Mouse (Mus musculus) midbrain, embryonic 11.5 days (tissue): ENCODE data around the gene Fgf4. TPM values are rescaled to one million over a fixed set of nuclear protein-coding genes. Genes with fewer than 3 reads are reported as not detected.

Experiments
- ATAC-seq: fragments of 200-750 bp; cut with Nextera tagmentation; 2 replicates; pipeline ENCODE4 v1.8.0; 2017; ENCODE audit warnings: moderate TSS enrichment, moderate library complexity; ENCODE audit not compliant: low FRiP score
- DNase-seq: peaks from one replicate; pipeline ENCODE4 v3.0.0; 2015; ENCODE audit warnings: low spot score; ENCODE audit errors: missing footprints
- H3K27ac ChIP-seq: fragments of 300-500 bp; sonication (generic); 2 replicates; pipeline ENCODE4 v1.5.1; 2014; ENCODE audit warnings: low read depth, low read length
- H3K27me3 ChIP-seq: fragments of 300-500 bp; sonication (generic); 2 replicates; pipeline ENCODE4 v1.6.1; 2014; ENCODE audit warnings: mild to moderate bottlenecking, low read length, moderate library complexity, mixed read lengths; ENCODE audit not compliant: control insufficient read depth, insufficient read depth
- H3K36me3 ChIP-seq: fragments of 300-500 bp; sonication (generic); 2 replicates; pipeline ENCODE4 v1.6.1; 2014; ENCODE audit warnings: mild to moderate bottlenecking, low read length, moderate library complexity, mixed read lengths; ENCODE audit not compliant: control insufficient read depth, insufficient read depth
- H3K4me1 ChIP-seq: fragments of 300-500 bp; sonication (generic); 2 replicates; pipeline ENCODE4 v1.6.1; 2014; ENCODE audit warnings: low read length; ENCODE audit not compliant: control insufficient read depth, insufficient read depth
- H3K4me2 ChIP-seq: fragments of 300-500 bp; sonication (generic); 2 replicates; pipeline ENCODE4 v1.6.1; 2014; ENCODE audit warnings: mild to moderate bottlenecking, moderate library complexity
- H3K4me3 ChIP-seq: fragments of 300-500 bp; sonication (generic); 2 replicates; pipeline ENCODE4 v1.5.1; 2014; ENCODE audit warnings: low read depth, low read length
- H3K9ac ChIP-seq: fragments of 300-500 bp; sonication (generic); 2 replicates; pipeline ENCODE4 v1.6.1; 2014; ENCODE audit warnings: low read length
- H3K9me3 ChIP-seq: fragments of 300-500 bp; sonication (generic); 2 replicates; pipeline ENCODE4 v1.6.1; 2016; ENCODE audit warnings: low read length; ENCODE audit not compliant: control insufficient read depth
- WGBS: fragments of 180-500 bp; shearing (Covaris S2); extraction: QIAGEN DNeasy Blood & Tissue Kit; methylation state at CpG from one replicate; pipeline ENCODE4 v1.1.7; 2014; 5-methylcytosine and 5-hydroxymethylcytosine counted together
- polyA plus RNA-seq: library from polyadenylated mRNA; unstranded; fragments of >200 nt; fragmentation: Nextera tagmentation; extraction: Ambion mirVana; gene quantifications from 2 replicates; pipeline ENCODE4 v1.2.1, GENCODE M21; 2014

Gene Fgf4
- polyA plus RNA-seq, 1 experiment from 2014 or later, result not detected

DNA sequence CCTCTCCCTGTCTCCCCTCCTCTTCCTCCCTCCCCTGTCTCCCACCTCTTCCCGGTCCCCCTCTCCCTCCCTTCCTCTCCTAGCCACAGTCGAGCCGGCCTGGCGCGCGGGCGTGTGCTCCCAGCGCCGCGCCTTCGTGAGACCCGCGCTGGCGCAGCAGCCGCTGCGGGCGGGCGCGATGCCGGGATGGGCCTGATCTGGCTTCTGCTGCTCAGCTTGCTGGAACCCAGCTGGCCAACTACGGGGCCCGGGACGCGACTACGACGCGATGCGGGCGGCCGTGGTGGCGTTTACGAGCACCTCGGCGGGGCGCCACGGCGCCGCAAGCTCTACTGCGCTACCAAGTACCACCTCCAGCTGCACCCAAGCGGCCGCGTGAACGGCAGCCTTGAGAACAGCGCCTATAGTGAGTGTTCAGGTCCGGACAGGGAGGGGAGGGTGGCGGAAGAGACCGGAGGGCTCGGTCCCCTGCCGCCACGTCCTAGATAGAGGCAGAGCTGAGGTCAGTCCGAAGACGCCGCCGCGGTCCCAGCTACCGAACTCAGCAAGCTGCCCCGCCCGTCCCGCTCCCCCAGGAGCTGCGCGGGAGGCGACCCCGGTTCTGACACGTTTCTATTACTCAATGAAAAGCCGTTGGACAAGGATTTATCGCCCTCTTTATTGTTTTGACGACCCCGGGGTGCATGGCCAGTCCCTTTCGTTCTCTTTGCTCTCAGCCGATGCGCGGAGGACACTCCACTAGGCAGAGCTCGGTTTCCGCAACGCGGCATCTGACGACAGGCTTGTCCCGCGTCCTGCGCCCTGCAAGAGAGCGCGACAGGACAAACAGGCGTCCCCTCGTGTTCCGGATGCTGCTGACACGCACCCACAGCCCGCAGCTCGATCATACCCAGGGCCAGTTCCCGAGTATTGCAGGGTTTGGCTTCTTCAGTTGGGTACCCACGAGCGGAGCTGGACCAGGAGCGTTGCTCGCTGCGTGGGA, 8.4 kb upstream of the Fgf4 start:
- DNase-seq (peak; percentile 95), ATAC-seq (peak; percentile 44; the same call in 1 of the 2 replicates)
- WGBS, result under 1% methylated on average over 94 of the region's 94 CpGs
- H3K27me3 ChIP-seq, result peaks cover 58% of the 10 kb centered on the region
- H3K4me2 ChIP-seq, result peak overlapping the region; percentile 53
- no peaks in the 10 kb centered on the region for H3K36me3 ChIP-seq
- peak overlapping the region; percentile 32 for H3K4me3 ChIP-seq
- H3K27ac ChIP-seq, result no peak overlapping the region
- H3K9me3 ChIP-seq, result no peaks in the 10 kb centered on the region
- peak overlapping the region; percentile 31 for H3K9ac ChIP-seq
- H3K4me1 ChIP-seq, result peaks cover 10% of the 10 kb centered on the region

DNA sequence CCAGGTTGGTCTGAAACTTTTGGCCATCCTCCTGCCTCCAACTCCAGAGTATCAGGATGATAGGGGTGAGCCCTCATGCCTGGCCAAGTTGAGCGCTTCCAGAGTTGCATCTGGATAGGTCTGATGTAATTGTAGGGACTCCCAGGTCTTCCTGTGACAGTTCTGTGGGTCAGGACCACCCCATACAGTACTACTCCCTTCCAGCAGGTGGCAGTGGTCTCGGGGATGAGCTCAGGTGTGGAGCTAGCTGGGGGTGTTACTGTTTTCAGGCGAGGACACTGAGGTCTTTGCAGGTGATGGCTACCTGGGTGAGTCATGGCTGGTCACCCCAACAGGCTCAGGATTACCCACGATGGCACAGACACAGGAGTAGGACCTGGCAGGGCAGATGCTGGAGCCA, 1.0 kb upstream of the Fgf4 start:
- Histone ChIP-seq H3K36me3 (no peaks in the 10 kb centered on the region), H3K4me2 (no peak overlapping the region), H3K4me3 (no peak overlapping the region), H3K27ac (no peak overlapping the region), H3K27me3 (peaks cover 5% of the 10 kb centered on the region; the same call in 1 of the 2 replicates), H3K4me1 (no peaks in the 10 kb centered on the region), H3K9ac (no peak overlapping the region), H3K9me3 (no peaks in the 10 kb centered on the region)
- ATAC-seq, result no peak
- 22% methylated on average over 4 of the region's 4 CpGs for WGBS
- peak; percentile 88 for DNase-seq

DNA sequence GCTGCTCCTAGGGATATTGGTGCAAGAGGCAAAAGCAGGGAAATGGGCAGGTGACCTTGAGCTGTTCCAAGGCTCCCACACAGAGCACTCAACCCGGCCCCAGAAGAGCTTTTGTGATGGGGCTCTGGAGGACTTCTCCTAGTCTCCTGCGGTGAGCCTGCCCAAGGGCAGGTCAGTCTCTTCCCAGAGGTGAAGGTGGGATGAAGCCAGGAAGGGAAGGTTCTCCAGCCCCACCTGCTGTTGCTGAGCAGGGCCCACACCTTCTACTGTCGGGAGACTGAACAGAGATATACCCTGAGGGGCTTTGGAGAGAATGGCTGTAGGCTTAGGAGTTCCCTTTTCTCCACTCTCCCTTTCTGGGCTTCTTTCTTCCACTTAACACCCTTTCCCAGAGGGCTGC, 4.2 kb downstream of the Fgf4 start:
- H3K27ac ChIP-seq, result no peak overlapping the region
- no peak overlapping the region for H3K4me3 ChIP-seq
- H3K9ac ChIP-seq, result no peak overlapping the region
- H3K36me3 ChIP-seq, result no peaks in the 10 kb centered on the region
- H3K9me3 ChIP-seq, result no peaks in the 10 kb centered on the region
- no peaks in the 10 kb centered on the region for H3K27me3 ChIP-seq
- DNase-seq (no peak), ATAC-seq (no peak)
- WGBS, result 57% methylated on average over 3 of the region's 3 CpGs
- no peaks in the 10 kb centered on the region for H3K4me1 ChIP-seq
- no peak overlapping the region for H3K4me2 ChIP-seq

DNA sequence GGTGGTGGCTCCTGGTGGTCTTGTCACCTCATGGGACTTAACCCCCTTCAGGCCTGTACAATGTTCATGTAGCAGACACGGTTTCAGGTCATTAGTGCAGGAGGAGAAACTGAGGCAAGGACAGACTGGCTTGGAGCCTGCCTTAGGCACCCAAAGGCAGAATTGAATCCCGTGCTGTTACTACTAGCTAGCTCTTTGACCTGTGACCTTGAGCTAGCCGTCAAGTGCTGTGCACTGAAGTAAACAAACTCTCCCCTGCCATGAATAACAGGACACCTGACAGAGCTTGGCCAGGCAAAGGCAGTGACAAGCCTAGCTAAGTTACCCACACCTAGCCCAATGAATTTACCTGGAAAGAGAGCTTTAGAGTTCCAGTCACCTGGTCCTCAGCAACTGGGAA, 7.8 kb downstream of the Fgf4 start:
- DNase-seq (no peak), ATAC-seq (no peak)
- no peaks in the 10 kb centered on the region for H3K4me1 ChIP-seq
- H3K9ac ChIP-seq, result no peak overlapping the region
- H3K27me3 ChIP-seq, result peaks cover 10% of the 10 kb centered on the region
- H3K4me2 ChIP-seq, result no peak overlapping the region
- no peak overlapping the region for H3K4me3 ChIP-seq
- no peaks in the 10 kb centered on the region for H3K36me3 ChIP-seq
- no peak overlapping the region for H3K27ac ChIP-seq
- H3K9me3 ChIP-seq, result no peaks in the 10 kb centered on the region
- WGBS, result 65% methylated on average over 3 of the region's 3 CpGs

- 83% methylated on average over 7 of the region's 7 CpGs for WGBS
- Histone ChIP-seq H3K9me3 (no peaks in the 10 kb centered on the region), H3K4me3 (no peak overlapping the region), H3K9ac (no peak overlapping the region), H3K27ac (no peak overlapping the region), H3K27me3 (peaks cover 32% of the 10 kb centered on the region), H3K36me3 (no peaks in the 10 kb centered on the region), H3K4me2 (no peak overlapping the region), H3K4me1 (peaks cover 10% of the 10 kb centered on the region)
- ATAC-seq, result no peak
- DNase-seq, result no peak
Measured at GRCm38 (mm10) chr7:144857158-144857557, 10.0 kb downstream of the Fgf4 start.

GRCm38 (mm10) chr7:144857826-144858342, 10.7 kb downstream of the Fgf4 start:
- Histone ChIP-seq H3K9ac (no peak overlapping the region), H3K4me2 (no peak overlapping the region), H3K9me3 (no peaks in the 10 kb centered on the region), H3K4me1 (peaks cover 10% of the 10 kb centered on the region), H3K27me3 (peaks cover 39% of the 10 kb centered on the region), H3K4me3 (no peak overlapping the region), H3K27ac (no peak overlapping the region), H3K36me3 (no peaks in the 10 kb centered on the region)
- DNase-seq (no peak), ATAC-seq (no peak)
- 70% methylated on average over 3 of the region's 3 CpGs for WGBS

GRCm38 (mm10) chr7:144858702-144859101, 11.5 kb downstream of the Fgf4 start:
- Histone ChIP-seq H3K9ac (no peak overlapping the region), H3K4me1 (peaks cover 10% of the 10 kb centered on the region), H3K9me3 (no peaks in the 10 kb centered on the region), H3K4me2 (no peak overlapping the region), H3K4me3 (no peak overlapping the region), H3K27ac (no peak overlapping the region), H3K27me3 (peaks cover 47% of the 10 kb centered on the region), H3K36me3 (no peaks in the 10 kb centered on the region)
- DNase-seq (no peak), ATAC-seq (no peak)
- WGBS, result 91% methylated on average over 1 of the region's 1 CpGs

DNA sequence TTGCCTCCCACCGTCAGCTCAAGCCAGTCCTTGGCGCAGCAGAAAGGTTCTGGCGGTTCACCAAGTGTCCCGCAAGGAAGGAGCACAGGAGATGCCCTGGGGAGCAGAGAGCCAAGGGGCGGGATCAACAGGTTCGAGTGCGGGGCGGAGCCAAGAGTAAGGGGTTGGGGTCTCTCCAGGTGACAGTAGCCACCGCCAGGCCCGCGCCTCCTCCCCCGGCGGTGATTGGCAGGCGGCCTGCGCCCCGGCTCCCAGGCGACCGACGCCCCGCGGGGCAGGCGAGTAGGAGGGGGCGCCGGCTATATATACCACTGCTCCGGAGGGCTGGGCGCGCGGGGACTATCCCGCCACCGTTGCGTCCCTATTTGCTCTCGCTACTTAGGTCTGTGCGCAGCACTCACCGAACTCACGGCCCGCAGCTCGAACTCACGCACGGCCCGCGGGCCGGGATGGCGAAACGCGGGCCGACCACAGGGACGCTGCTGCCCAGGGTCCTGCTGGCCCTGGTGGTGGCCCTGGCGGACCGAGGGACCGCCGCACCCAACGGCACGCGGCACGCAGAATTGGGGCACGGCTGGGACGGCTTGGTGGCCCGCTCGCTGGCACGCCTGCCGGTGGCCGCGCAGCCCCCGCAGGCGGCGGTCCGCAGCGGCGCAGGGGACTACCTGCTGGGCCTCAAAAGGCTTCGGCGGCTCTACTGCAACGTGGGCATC, 14.0 kb downstream of the Fgf4 start:
- H3K9ac ChIP-seq, result no peak overlapping the region
- H3K27me3 ChIP-seq, result peaks cover 64% of the 10 kb centered on the region
- peak overlapping the region; percentile 23 for H3K4me3 ChIP-seq
- H3K27ac ChIP-seq, result no peak overlapping the region
- peak; percentile 93 for DNase-seq
- peak overlapping the region; percentile 37 for H3K4me2 ChIP-seq
- H3K36me3 ChIP-seq, result no peaks in the 10 kb centered on the region
- H3K4me1 ChIP-seq, result peaks cover 10% of the 10 kb centered on the region
- WGBS, result under 1% methylated on average over 66 of the region's 72 CpGs
- ATAC-seq, result no peak
- no peaks in the 10 kb centered on the region for H3K9me3 ChIP-seq

- Histone ChIP-seq H3K9ac (no peak overlapping the region), H3K9me3 (no peaks in the 10 kb centered on the region), H3K4me1 (peaks cover 10% of the 10 kb centered on the region), H3K36me3 (no peaks in the 10 kb centered on the region), H3K4me3 (peak overlapping the region; percentile 23), H3K27me3 (peaks cover 64% of the 10 kb centered on the region), H3K27ac (no peak overlapping the region), H3K4me2 (peak overlapping the region; percentile 37)
- ATAC-seq (no peak), DNase-seq (peak; percentile 94)
- 0% methylated on average over 28 of the region's 28 CpGs for WGBS
Measured at GRCm38 (mm10) chr7:144861769-144862070, 14.6 kb downstream of the Fgf4 start.
